18 mouse cellular contexts compared by ENCODE assay signal in the genomic region with DNA sequence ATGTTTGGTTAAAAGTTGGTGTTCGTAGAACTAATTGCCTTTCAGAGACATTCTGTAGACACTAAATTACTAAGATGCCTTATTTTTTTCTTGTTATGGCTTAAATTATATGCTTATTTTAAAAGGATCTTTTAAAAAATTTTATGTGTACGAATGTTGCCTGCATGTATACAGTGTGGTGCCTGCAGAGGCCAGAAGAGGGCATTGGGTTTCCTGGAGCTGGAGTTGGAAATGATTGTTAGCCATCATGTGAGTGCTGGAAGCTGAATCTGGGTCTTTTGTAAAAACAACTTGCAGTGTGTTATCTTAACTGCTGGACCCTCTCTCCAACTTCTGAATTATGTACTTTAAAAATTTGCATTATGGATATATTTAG. TPM values are rescaled to one million over a fixed set of nuclear protein-coding genes. Genes with fewer than 3 reads are reported as not detected.
DNase-seq lines count a peak whose midpoint lies in the region; ATAC-seq and TF ChIP-seq lines count a peak whose summit lies in the region.
"Had no signal": no experiment of that assay in that cellular context is flagged by ENCODE, and none has a peak within 500 bp of the region (broad histone marks: within the 10 kb centered on the region; RNA-seq: fewer than 3 reads in every experiment).

No protein-coding gene starts in this region.

- H3K9me3 ChIP-seq in forebrain, embryonic 13.5 days (replicated peaks): no peaks in the 10 kb centered on the region
- no peaks in the 10 kb centered on the region for H3K9me3 ChIP-seq in forebrain, embryonic 11.5 days (ENCODE audit: control insufficient read depth, low read length)
- peaks cover 6% of the 10 kb centered on the region for H3K9me3 ChIP-seq in E14TG2a.4 (ENCODE audit: low read length)
- no peaks in the 10 kb centered on the region for H3K9me3 ChIP-seq in forebrain, postnatal 0 days (ENCODE audit: low read length)
- H3K9me3 ChIP-seq: limb, embryonic 13.5 days; midbrain, embryonic 15.5 days had no signal

- H3K4me3 ChIP-seq in forebrain, embryonic 13.5 days: no peak overlapping the region
- H3K4me3 ChIP-seq in forebrain, embryonic 11.5 days (ENCODE audit: low read depth, low read length): no peak overlapping the region
- no peak overlapping the region for H3K4me3 ChIP-seq in layer of hippocampus, adult 2 months
- H3K4me3 ChIP-seq in E14TG2a.4 (replicated peaks; ENCODE audit: low read length): no peak overlapping the region
- H3K4me3 ChIP-seq in forebrain, postnatal 0 days (ENCODE audit: low read depth, low read length): no peak overlapping the region
- H3K4me3 ChIP-seq: erythroblast, embryonic 14.5 days; limb, embryonic 13.5 days; megakaryocyte, embryonic 14.5 days; midbrain, embryonic 15.5 days had no signal

- H3K9ac ChIP-seq in forebrain, embryonic 13.5 days: no peak overlapping the region
- no peak overlapping the region for H3K9ac ChIP-seq in forebrain, embryonic 11.5 days (ENCODE audit: low read length)
- H3K9ac ChIP-seq in forebrain, postnatal 0 days: no peak overlapping the region
- H3K9ac ChIP-seq: limb, embryonic 13.5 days; liver, embryonic 14.5 days; midbrain, embryonic 15.5 days had no signal

- peak; percentile 52 for TF ChIP-seq CTCF in layer of hippocampus, adult 2 months (conservative IDR thresholded peaks at IDR 0.05)
- peak; percentile 3; the same call in 1 of the 2 replicates for TF ChIP-seq CTCF in E14TG2a.4 (conservative IDR thresholded peaks at IDR 0.05; ENCODE audit: low read length)
- TF ChIP-seq CTCF in forebrain, postnatal 0 days (IDR thresholded peaks at IDR 0.05; ENCODE audit: low read depth): peak; percentile 24; the same call in 1 of the 2 replicates

- H3K4me2 ChIP-seq in forebrain, embryonic 13.5 days: no peak overlapping the region
- H3K4me2 ChIP-seq in forebrain, embryonic 11.5 days (ENCODE audit: low read depth, low read length, severe bottlenecking): no peak overlapping the region
- H3K4me2 ChIP-seq in forebrain, postnatal 0 days (ENCODE audit: low read depth): no peak overlapping the region
- H3K4me2 ChIP-seq: limb, embryonic 13.5 days; midbrain, embryonic 15.5 days had no signal

- peak overlapping the region; percentile 58 for H3K27ac ChIP-seq in forebrain, embryonic 13.5 days
- H3K27ac ChIP-seq in forebrain, embryonic 11.5 days (ENCODE audit: low read depth, low read length): no peak overlapping the region
- H3K27ac ChIP-seq in layer of hippocampus, adult 2 months: no peak overlapping the region
- no peak overlapping the region for H3K27ac ChIP-seq in forebrain, postnatal 0 days (ENCODE audit: low read depth, low read length)
- H3K27ac ChIP-seq: limb, embryonic 13.5 days; liver, embryonic 14.5 days; midbrain, embryonic 15.5 days had no signal

- no peaks in the 10 kb centered on the region for H3K27me3 ChIP-seq in forebrain, embryonic 13.5 days
- no peaks in the 10 kb centered on the region for H3K27me3 ChIP-seq in forebrain, embryonic 11.5 days (ENCODE audit: control insufficient read depth, insufficient read depth, low read length)
- H3K27me3 ChIP-seq in E14TG2a.4 (ENCODE audit: insufficient read depth, low read length): no peaks in the 10 kb centered on the region
- no peaks in the 10 kb centered on the region for H3K27me3 ChIP-seq in forebrain, postnatal 0 days (ENCODE audit: insufficient read depth, low read length)
- H3K27me3 ChIP-seq: CH12.LX; limb, embryonic 13.5 days; megakaryocyte, embryonic 14.5 days; midbrain, embryonic 15.5 days had no signal

- ATAC-seq in forebrain, embryonic 13.5 days: peak; percentile 45; the same call in 1 of the 2 replicates
- ATAC-seq in forebrain, embryonic 11.5 days (replicated peaks; ENCODE audit: low FRiP score): no peak
- no peak for ATAC-seq in forebrain, postnatal 0 days
- ATAC-seq: midbrain, embryonic 15.5 days had no signal

- H3K36me3 ChIP-seq in forebrain, embryonic 13.5 days (ENCODE audit: poor library complexity, severe bottlenecking): no peaks in the 10 kb centered on the region
- H3K36me3 ChIP-seq in forebrain, embryonic 11.5 days (ENCODE audit: control insufficient read depth, insufficient read depth, low read length): no peaks in the 10 kb centered on the region
- H3K36me3 ChIP-seq in E14TG2a.4 (ENCODE audit: insufficient read depth, low read length): no peaks in the 10 kb centered on the region
- H3K36me3 ChIP-seq in forebrain, postnatal 0 days (ENCODE audit: insufficient read depth): no peaks in the 10 kb centered on the region
- H3K36me3 ChIP-seq: limb, embryonic 13.5 days; midbrain, embryonic 15.5 days had no signal

- no peak for DNase-seq in forebrain, embryonic 11.5 days (ENCODE audit: low spot score)
- no peak for DNase-seq in layer of hippocampus, adult 2 months (ENCODE audit: low spot score in 2 of 2)
- DNase-seq in layer of hippocampus, adult 9-10 months (ENCODE audit: low spot score): no peak
- DNase-seq in forebrain, postnatal 0 days: no peak
- DNase-seq in cerebellum, adult 9-11 months: no peak
- no peak for DNase-seq in frontal cortex, postnatal 36 days (ENCODE audit: low spot score in 2 of 2)
- DNase-seq: adrenal gland, adult 2 months; cerebellum, adult 8-10 months; gastrocnemius, postnatal 36 days; kidney, adult 8-10 months had no signal

- 74% methylated on average over 2 of the region's 2 CpGs for WGBS in forebrain, embryonic 13.5 days
- WGBS in forebrain, embryonic 11.5 days: 93% methylated on average over 2 of the region's 2 CpGs
- 64% methylated on average over 2 of the region's 2 CpGs for WGBS in forebrain, postnatal 0 days

- peaks cover 18% of the 10 kb centered on the region for H3K4me1 ChIP-seq in forebrain, embryonic 13.5 days
- H3K4me1 ChIP-seq in forebrain, embryonic 11.5 days (replicated peaks; ENCODE audit: control insufficient read depth, insufficient read depth, low read length): no peaks in the 10 kb centered on the region
- peaks cover 13% of the 10 kb centered on the region for H3K4me1 ChIP-seq in E14TG2a.4 (replicated peaks; ENCODE audit: low read depth, low read length)
- no peaks in the 10 kb centered on the region for H3K4me1 ChIP-seq in forebrain, postnatal 0 days (ENCODE audit: insufficient read depth)

RNA-seq across cellular contexts. Expression of a gene that starts 21.9 kb away (rescaled TPM):
- polyA plus RNA-seq in forebrain, embryonic 13.5 days (2015; fragmentation: Nextera tagmentation; extraction: Ambion mirVana): 21.9 and 23.8 TPM in 2 replicates
- 25.3 and 26.3 TPM in 2 replicates for polyA plus RNA-seq in forebrain, embryonic 11.5 days (2014; fragmentation: Nextera tagmentation; extraction: Ambion mirVana)
- total RNA-seq in layer of hippocampus, adult 2 months (2021): 10 to 100 TPM; 30.6 to 32.5 TPM
- 24.4 and 28.4 TPM in 2 replicates for total RNA-seq in forebrain, postnatal 0 days (2014; rRNA removed)
- 15.2 and 17.9 TPM in 2 replicates for polyA plus RNA-seq in forebrain, postnatal 0 days (2015; fragmentation: Nextera tagmentation; extraction: Ambion mirVana)
